Mouse (Mus musculus) bone marrow, adult 2 months (tissue): ENCODE data around the gene Gm20721.

Experiments used
- CTCF ChIP-seq: fragments of 200-500 bp; IDR thresholded peaks from 2 replicates; pipeline ENCODE4 v1.5.1; 2011; ENCODE audit warnings: low read length, control low read depth; ENCODE audit not compliant: control insufficient read depth, insufficient read depth
- POLR2A ChIP-seq: fragments of 200-500 bp; IDR thresholded peaks from 2 replicates; pipeline ENCODE4 v1.6.1; 2011; ENCODE audit warnings: low read depth, mild to moderate bottlenecking, control low read depth, low read length, borderline replicate concordance; ENCODE audit not compliant: control insufficient read depth

GRCm38 (mm10) chr2:174307903-174308302, 38.6 kb downstream of the Gm20721 start:
- TF ChIP-seq CTCF (no peak), POLR2A (no peak)
